Mouse (Mus musculus) small intestine, adult 2 months (tissue): ENCODE measurements around the gene Cyp17a1. TPM values are rescaled to one million over a fixed set of nuclear protein-coding genes. Genes with fewer than 3 reads are reported as not detected.

ENCODE experiments used
- H3K27ac ChIP-seq: fragments of 200-500 bp; 2 replicates; pipeline ENCODE4 v1.5.1; 2012; ENCODE audit warnings: low read depth, low read length, control low read depth, inconsistent platforms; ENCODE audit not compliant: insufficient read depth
- H3K27me3 ChIP-seq: fragments of 200-500 bp; 2 replicates; pipeline ENCODE4 v1.6.1; 2012; ENCODE audit warnings: mild to moderate bottlenecking, moderate library complexity, low read length, inconsistent platforms; ENCODE audit not compliant: control insufficient read depth, insufficient read depth
- H3K36me3 ChIP-seq: fragments of 200-500 bp; 2 replicates; pipeline ENCODE4 v1.6.1; 2012; ENCODE audit warnings: mild to moderate bottlenecking, low read length, control low read depth, inconsistent platforms; ENCODE audit not compliant: control insufficient read depth, insufficient read depth
- H3K4me1 ChIP-seq: fragments of 200-500 bp; 2 replicates; pipeline ENCODE4 v1.6.1; 2012; ENCODE audit warnings: low read length, inconsistent platforms, mixed read lengths; ENCODE audit not compliant: control insufficient read depth, insufficient read depth, insufficient read length
- H3K4me3 ChIP-seq: fragments of 200-500 bp; 2 replicates; pipeline ENCODE4 v1.5.1; 2012; ENCODE audit warnings: low read depth, mild to moderate bottlenecking, control low read depth, inconsistent platforms, low read length, moderate library complexity
- CTCF ChIP-seq: fragments of 200-500 bp; IDR thresholded peaks from 2 replicates; pipeline ENCODE4 v1.5.1; 2012; ENCODE audit warnings: low read depth, mild to moderate bottlenecking, control low read depth, inconsistent platforms, low read length, moderate library complexity, mixed read lengths; ENCODE audit not compliant: insufficient replicate concordance, insufficient read length; ENCODE audit errors: extremely low read depth
- POLR2A ChIP-seq: fragments of 200-500 bp; IDR thresholded peaks from 2 replicates; pipeline ENCODE4 v1.6.1; 2012; ENCODE audit warnings: low read depth, mild to moderate bottlenecking, control low read depth, inconsistent platforms, low read length, moderate library complexity
- WGBS: fragments of 180-500 bp; shearing (Covaris S2); methylation state at CpG from one replicate; pipeline ENCODE4 v1.1.7; 2018; 5-methylcytosine and 5-hydroxymethylcytosine counted together
- polyA plus RNA-seq: library from polyadenylated mRNA; depleted of rRNA; stranded (reverse); fragments of >200 nt; gene quantifications from 2 replicates; pipeline ENCODE4 v1.2.3, GENCODE M21; 2012

Gene Cyp17a1
- polyA plus RNA-seq, 1 experiment, result 0.95 TPM

- Histone ChIP-seq H3K4me1 (peaks cover 13% of the 10 kb centered on the region), H3K27me3 (no peaks in the 10 kb centered on the region), H3K4me3 (no peak overlapping the region), H3K36me3 (peaks cover 34% of the 10 kb centered on the region), H3K27ac (peak overlapping the region; percentile 44; the same call in 1 of the 2 replicates)
- TF ChIP-seq POLR2A, result 0 out of 2 replicates have a peak, but pooled peaks have one; percentile 14
- no peak for TF ChIP-seq CTCF
- 75% methylated on average over 22 of the region's 22 CpGs for WGBS
Measured at GRCm38 (mm10) chr19:46642136-46642753, 30.7 kb downstream of the Cyp17a1 start.

GRCm38 (mm10) chr19:46641420-46642085 is 31.4 kb downstream of the Cyp17a1 start:
- WGBS, result 42% methylated on average over 19 of the region's 19 CpGs
- TF ChIP-seq CTCF (no peak), POLR2A (no peak)
- no peak overlapping the region for H3K4me3 ChIP-seq
- H3K27ac ChIP-seq, result peak overlapping the region; percentile 44
- H3K27me3 ChIP-seq, result no peaks in the 10 kb centered on the region
- H3K4me1 ChIP-seq, result peaks cover 13% of the 10 kb centered on the region
- H3K36me3 ChIP-seq, result peaks cover 34% of the 10 kb centered on the region

DNA sequence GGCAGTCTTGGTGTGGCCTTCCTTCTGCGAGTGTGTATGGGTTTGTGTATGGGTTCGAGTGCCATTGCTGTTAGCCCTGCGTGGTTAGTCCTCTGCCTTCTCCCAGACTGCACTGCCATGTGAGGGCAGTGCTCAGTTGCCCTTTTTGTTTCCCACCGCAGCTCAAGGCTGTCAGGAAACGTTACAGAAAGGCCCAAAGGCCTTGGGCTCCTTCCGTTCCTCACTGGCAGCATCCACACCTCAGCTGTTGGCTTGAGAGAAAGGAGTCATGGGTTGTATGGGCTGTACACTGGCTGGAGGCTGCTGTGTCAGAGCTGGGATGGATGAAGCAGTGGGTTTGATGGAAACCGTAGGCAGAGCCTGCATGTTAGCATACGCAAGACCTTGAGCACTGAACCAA is 32.2 kb downstream of the Cyp17a1 start:
- H3K27ac ChIP-seq, result no peak overlapping the region
- H3K27me3 ChIP-seq, result no peaks in the 10 kb centered on the region
- WGBS, result 93% methylated on average over 8 of the region's 8 CpGs
- peaks cover 33% of the 10 kb centered on the region for H3K36me3 ChIP-seq
- peaks cover 13% of the 10 kb centered on the region for H3K4me1 ChIP-seq
- H3K4me3 ChIP-seq, result no peak overlapping the region
- TF ChIP-seq POLR2A (no peak), CTCF (no peak)

DNA sequence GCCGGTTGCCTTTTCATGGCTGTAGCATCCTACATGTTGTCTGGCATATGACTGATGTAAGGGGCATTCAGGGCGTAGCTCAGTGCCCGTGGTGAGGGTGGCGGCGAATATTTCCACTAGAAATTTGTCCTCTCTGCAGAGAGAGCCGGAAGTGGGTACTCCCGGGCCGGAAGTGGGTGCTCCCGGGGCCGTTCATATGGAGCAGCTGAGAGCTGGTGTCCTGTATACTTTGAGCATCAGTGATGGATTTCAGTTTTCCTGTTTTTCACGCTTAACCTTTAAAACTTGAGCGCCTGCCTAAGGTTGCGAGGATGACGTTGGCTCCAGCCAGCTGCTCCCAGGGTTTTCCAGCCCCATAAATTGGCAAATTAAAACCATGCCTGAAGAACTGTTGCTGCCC is 33.5 kb downstream of the Cyp17a1 start:
- Histone ChIP-seq H3K4me1 (peaks cover 9% of the 10 kb centered on the region), H3K27ac (no peak overlapping the region), H3K27me3 (no peaks in the 10 kb centered on the region), H3K4me3 (no peak overlapping the region), H3K36me3 (peaks cover 21% of the 10 kb centered on the region)
- TF ChIP-seq CTCF (no peak), POLR2A (no peak)
- WGBS, result 86% methylated on average over 14 of the region's 14 CpGs

GRCm38 (mm10) chr19:46639053-46639452 is 33.9 kb downstream of the Cyp17a1 start:
- Histone ChIP-seq H3K27me3 (no peaks in the 10 kb centered on the region), H3K27ac (no peak overlapping the region), H3K4me1 (peaks cover 4% of the 10 kb centered on the region; the same call in 1 of the 2 replicates), H3K36me3 (peaks cover 17% of the 10 kb centered on the region), H3K4me3 (no peak overlapping the region)
- TF ChIP-seq CTCF, result no peak
- TF ChIP-seq POLR2A, result no peak

- Histone ChIP-seq H3K36me3 (peaks cover 17% of the 10 kb centered on the region), H3K27ac (no peak overlapping the region), H3K27me3 (no peaks in the 10 kb centered on the region), H3K4me3 (no peak overlapping the region), H3K4me1 (peaks cover 4% of the 10 kb centered on the region; the same call in 1 of the 2 replicates)
- TF ChIP-seq CTCF (no peak), POLR2A (no peak)
- 90% methylated on average over 6 of the region's 6 CpGs for WGBS
Measured at GRCm38 (mm10) chr19:46637598-46637997, 35.4 kb downstream of the Cyp17a1 start.

GRCm38 (mm10) chr19:46635766-46636165 is 37.2 kb downstream of the Cyp17a1 start:
- Histone ChIP-seq H3K27me3 (no peaks in the 10 kb centered on the region), H3K4me3 (no peak overlapping the region), H3K36me3 (peaks cover 17% of the 10 kb centered on the region), H3K4me1 (no peaks in the 10 kb centered on the region; the same call in 1 of the 2 replicates), H3K27ac (no peak overlapping the region)
- TF ChIP-seq POLR2A, result no peak
- TF ChIP-seq CTCF, result no peak
- WGBS, result 71% methylated on average over 9 of the region's 9 CpGs
